Mouse (Mus musculus): ENCODE results near the gene Pigq.

GRCm38 (mm10) chr17:25956201-25956600, 11.5 kb upstream of the Pigq start:
- TF ChIP-seq TAL1 (conservative IDR thresholded peaks at IDR 0.05; ENCODE audit: low read depth, low read length) (no peak), CTCF (IDR thresholded peaks at IDR 0.05; ENCODE audit: low read depth, low read length) (no peak)
